Mouse (Mus musculus) small intestine, adult 2 months (tissue): ENCODE data around the gene Kif2c.

ENCODE experiments used
- CTCF ChIP-seq: fragments of 200-500 bp; IDR thresholded peaks from 2 replicates; pipeline ENCODE4 v1.5.1; 2012; ENCODE audit warnings: low read depth, mild to moderate bottlenecking, control low read depth, inconsistent platforms, low read length, moderate library complexity, mixed read lengths; ENCODE audit not compliant: insufficient replicate concordance, insufficient read length; ENCODE audit errors: extremely low read depth
- POLR2A ChIP-seq: fragments of 200-500 bp; IDR thresholded peaks from 2 replicates; pipeline ENCODE4 v1.6.1; 2012; ENCODE audit warnings: low read depth, mild to moderate bottlenecking, control low read depth, inconsistent platforms, low read length, moderate library complexity

DNA sequence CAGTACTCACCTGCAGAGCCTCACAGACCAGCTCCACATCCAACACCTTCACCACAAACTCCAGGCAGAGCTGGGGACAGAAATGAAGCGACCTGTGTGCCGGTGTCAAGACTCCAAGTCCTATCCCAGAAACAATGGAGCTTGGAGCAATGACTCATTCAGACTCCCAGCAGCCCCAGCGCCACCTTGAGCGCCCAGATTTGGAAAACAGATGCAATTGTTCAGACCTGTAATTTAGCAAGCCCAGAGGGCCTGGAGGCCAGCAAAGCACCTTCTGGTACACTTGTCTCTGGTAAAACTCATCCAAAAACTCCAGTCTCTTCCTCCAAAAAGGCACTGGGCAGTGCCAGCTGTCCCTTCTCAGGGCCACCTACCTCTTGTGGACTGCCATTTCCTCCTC is 60.2 kb downstream of the Kif2c start:
- TF ChIP-seq CTCF (no peak), POLR2A (no peak)
